Mouse (Mus musculus) forebrain, embryonic 13.5 days (tissue): Measurements from ENCODE around the gene Prkar1b. TPM values are rescaled to one million over a fixed set of nuclear protein-coding genes. Genes with fewer than 3 reads are reported as not detected.

Source experiments
- ATAC-seq: fragments of 200-750 bp; cut with Nextera tagmentation; 2 replicates; pipeline ENCODE4 v1.8.0; 2017
- H3K27ac ChIP-seq: fragments of 300-500 bp; sonication (generic); 2 replicates; pipeline ENCODE4 v1.5.1; 2015; ENCODE audit warnings: inconsistent platforms, mild to moderate bottlenecking, moderate library complexity
- H3K27me3 ChIP-seq: fragments of 300-500 bp; sonication (generic); 2 replicates; pipeline ENCODE4 v1.6.1; 2015; ENCODE audit warnings: mild to moderate bottlenecking, inconsistent platforms
- H3K36me3 ChIP-seq: fragments of 300-500 bp; sonication (generic); 2 replicates; pipeline ENCODE4 v1.6.1; 2015; ENCODE audit warnings: mild to moderate bottlenecking, inconsistent platforms; ENCODE audit not compliant: poor library complexity, severe bottlenecking
- H3K4me1 ChIP-seq: fragments of 300-500 bp; sonication (generic); 2 replicates; pipeline ENCODE4 v1.6.1; 2015; ENCODE audit warnings: inconsistent platforms
- H3K4me2 ChIP-seq: fragments of 300-500 bp; sonication (generic); 2 replicates; pipeline ENCODE4 v1.6.1; 2015; ENCODE audit warnings: inconsistent platforms, mild to moderate bottlenecking, moderate library complexity
- H3K4me3 ChIP-seq: fragments of 300-500 bp; sonication (generic); 2 replicates; pipeline ENCODE4 v1.5.1; 2015; ENCODE audit warnings: mild to moderate bottlenecking, inconsistent platforms
- H3K9ac ChIP-seq: fragments of 300-500 bp; sonication (generic); 2 replicates; pipeline ENCODE4 v1.6.1; 2015; ENCODE audit warnings: mild to moderate bottlenecking, inconsistent platforms
- H3K9me3 ChIP-seq: fragments of 300-500 bp; sonication (generic); replicated peaks from 2 replicates; pipeline ENCODE4 v1.6.1; 2016; ENCODE audit warnings: inconsistent platforms
- WGBS: fragments of 180-500 bp; shearing (Covaris S2); methylation state at CpG from one replicate; pipeline ENCODE4 v1.1.7; 2015; 5-methylcytosine and 5-hydroxymethylcytosine counted together
- polyA plus RNA-seq: library from polyadenylated mRNA; unstranded; fragments of >200 nt; fragmentation: Nextera tagmentation; extraction: Ambion mirVana; gene quantifications from 2 replicates; pipeline ENCODE4 v1.2.1, GENCODE M21; 2015

The Prkar1b gene
- polyA plus RNA-seq, 1 experiment from 2014 or later: 63.4 TPM

- Histone ChIP-seq H3K4me1 (no peaks in the 10 kb centered on the region), H3K27ac (no peak overlapping the region), H3K9me3 (peaks cover 3% of the 10 kb centered on the region), H3K27me3 (peaks cover 13% of the 10 kb centered on the region), H3K36me3 (no peaks in the 10 kb centered on the region), H3K9ac (no peak overlapping the region), H3K4me2 (no peak overlapping the region), H3K4me3 (no peak overlapping the region)
- WGBS: 78% methylated on average over 6 of the region's 6 CpGs
- ATAC-seq: no peak
These were observed 145.2 kb downstream of the Prkar1b start for GRCm38 (mm10) chr5:139004588-139004987.

- Histone ChIP-seq H3K27ac (no peak overlapping the region), H3K9ac (no peak overlapping the region)
- WGBS: 75% methylated on average over 7 of the region's 7 CpGs
These were observed 150.1 kb downstream of the Prkar1b start for GRCm38 (mm10) chr5:138999716-139000115.

GRCm38 (mm10) chr5:138997936-138998580, 151.7 kb downstream of the Prkar1b start:
- no peaks in the 10 kb centered on the region for H3K36me3 ChIP-seq
- H3K4me1 ChIP-seq: peaks cover 52% of the 10 kb centered on the region
- WGBS: 1% methylated on average over 30 of the region's 30 CpGs
- H3K4me3 ChIP-seq: peak overlapping the region; percentile 32
- peak overlapping the region; percentile 48 for H3K9ac ChIP-seq
- H3K27me3 ChIP-seq: peaks cover 58% of the 10 kb centered on the region
- peaks cover 3% of the 10 kb centered on the region for H3K9me3 ChIP-seq
- no peak overlapping the region for H3K27ac ChIP-seq
- peak overlapping the region; percentile 97 for H3K4me2 ChIP-seq
- no peak for ATAC-seq

More at GRCm38 (mm10) chr5:138999716-139000115, 150.1 kb downstream of the Prkar1b start:
- no peak for ATAC-seq
- H3K4me1 ChIP-seq: peaks cover 36% of the 10 kb centered on the region
- no peak overlapping the region for H3K4me3 ChIP-seq
- peaks cover 3% of the 10 kb centered on the region for H3K9me3 ChIP-seq
- H3K27me3 ChIP-seq: peaks cover 47% of the 10 kb centered on the region
- no peak overlapping the region for H3K4me2 ChIP-seq
- no peaks in the 10 kb centered on the region for H3K36me3 ChIP-seq

- Histone ChIP-seq H3K4me3 (peak within 1 kb of the TSS; percentile 70), H3K27ac (peak within 1 kb of the TSS; percentile 90; the same call in 1 of the 2 replicates), H3K4me1 (peaks cover 60% of the 10 kb centered on the region), H3K9me3 (peaks cover 3% of the 10 kb centered on the region), H3K4me2 (peak within 1 kb of the TSS; percentile 97), H3K36me3 (no peaks in the 10 kb centered on the region), H3K27me3 (peaks cover 65% of the 10 kb centered on the region), H3K9ac (peak within 1 kb of the TSS; percentile 81)
- WGBS: 1% methylated on average over 48 of the region's 48 CpGs
- peak; percentile 37; the same call in 1 of the 2 replicates for ATAC-seq
These were observed 152.5 kb downstream of the Prkar1b start, which contains the start of gene Pdgfa for GRCm38 (mm10) chr5:138997171-138997788. Gene Pdgfa, minus strand, starts transcription at chr5:138997370.

GRCm38 (mm10) chr5:138996322-138997073, 153.3 kb downstream of the Prkar1b start:
- WGBS: 4% methylated on average over 24 of the region's 24 CpGs
- peak; percentile 6; the same call in 1 of the 2 replicates for ATAC-seq
- H3K4me2 ChIP-seq: peak overlapping the region; percentile 97
- H3K4me1 ChIP-seq: peaks cover 66% of the 10 kb centered on the region
- H3K9me3 ChIP-seq: no peaks in the 10 kb centered on the region; the same call in 1 of the 2 replicates
- H3K9ac ChIP-seq: peak overlapping the region; percentile 81
- H3K4me3 ChIP-seq: peak overlapping the region; percentile 70
- H3K36me3 ChIP-seq: no peaks in the 10 kb centered on the region
- H3K27me3 ChIP-seq: peaks cover 73% of the 10 kb centered on the region
- peak overlapping the region; percentile 90; the same call in 1 of the 2 replicates for H3K27ac ChIP-seq

GRCm38 (mm10) chr5:138995721-138996311, 154.0 kb downstream of the Prkar1b start:
- H3K36me3 ChIP-seq: no peaks in the 10 kb centered on the region
- H3K27ac ChIP-seq: peak overlapping the region; percentile 90
- H3K4me3 ChIP-seq: peak overlapping the region; percentile 70
- peak; percentile 67 for ATAC-seq
- peak overlapping the region; percentile 81 for H3K9ac ChIP-seq
- no peaks in the 10 kb centered on the region; the same call in 1 of the 2 replicates for H3K9me3 ChIP-seq
- H3K27me3 ChIP-seq: peaks cover 80% of the 10 kb centered on the region
- H3K4me1 ChIP-seq: peaks cover 70% of the 10 kb centered on the region
- under 1% methylated on average over 43 of the region's 52 CpGs for WGBS
- H3K4me2 ChIP-seq: peak overlapping the region; percentile 97

- Histone ChIP-seq H3K27ac (peak overlapping the region; percentile 90), H3K9ac (peak overlapping the region; percentile 81), H3K4me2 (peak overlapping the region; percentile 97), H3K4me1 (peaks cover 70% of the 10 kb centered on the region), H3K27me3 (peaks cover 85% of the 10 kb centered on the region), H3K9me3 (no peaks in the 10 kb centered on the region), H3K4me3 (peak overlapping the region; percentile 70), H3K36me3 (no peaks in the 10 kb centered on the region)
- ATAC-seq: peak; percentile 54
- 0% methylated on average over 53 of the region's 127 CpGs for WGBS
These were observed 154.7 kb downstream of the Prkar1b start for GRCm38 (mm10) chr5:138994786-138995720.

GRCm38 (mm10) chr5:138994108-138994785, 155.6 kb downstream of the Prkar1b start:
- Histone ChIP-seq H3K27ac (peak overlapping the region; percentile 90), H3K4me1 (peaks cover 71% of the 10 kb centered on the region), H3K4me3 (peak overlapping the region; percentile 70), H3K4me2 (peak overlapping the region; percentile 97), H3K9ac (peak overlapping the region; percentile 81), H3K27me3 (peaks cover 80% of the 10 kb centered on the region), H3K9me3 (no peaks in the 10 kb centered on the region), H3K36me3 (no peaks in the 10 kb centered on the region)
- ATAC-seq: peak; percentile 5
- WGBS: under 1% methylated on average over 42 of the region's 48 CpGs

- ATAC-seq: no peak
- H3K27me3 ChIP-seq: peaks cover 76% of the 10 kb centered on the region
- H3K4me3 ChIP-seq: peak overlapping the region; percentile 70
- peaks cover 72% of the 10 kb centered on the region for H3K4me1 ChIP-seq
- H3K36me3 ChIP-seq: no peaks in the 10 kb centered on the region
- H3K9me3 ChIP-seq: no peaks in the 10 kb centered on the region
- 0% methylated on average over 40 of the region's 40 CpGs for WGBS
- H3K4me2 ChIP-seq: peak overlapping the region; percentile 97
- H3K9ac ChIP-seq: peak overlapping the region; percentile 81
- no peak overlapping the region for H3K27ac ChIP-seq
These were observed 156.3 kb downstream of the Prkar1b start for GRCm38 (mm10) chr5:138993371-138994107.
